Mouse (Mus musculus) c-Kit-positive CD71-positive TER-119-positive erythroid progenitor cells, embryonic 14.5 days (primary cell): ENCODE measurements around the gene Tmem131l.

ENCODE experiments used
- DNase-seq: peaks from one replicate; pipeline ENCODE4 v3.0.0-alpha.2; 2013; ENCODE audit warnings: low spot score

Tmem131l gene

DNA sequence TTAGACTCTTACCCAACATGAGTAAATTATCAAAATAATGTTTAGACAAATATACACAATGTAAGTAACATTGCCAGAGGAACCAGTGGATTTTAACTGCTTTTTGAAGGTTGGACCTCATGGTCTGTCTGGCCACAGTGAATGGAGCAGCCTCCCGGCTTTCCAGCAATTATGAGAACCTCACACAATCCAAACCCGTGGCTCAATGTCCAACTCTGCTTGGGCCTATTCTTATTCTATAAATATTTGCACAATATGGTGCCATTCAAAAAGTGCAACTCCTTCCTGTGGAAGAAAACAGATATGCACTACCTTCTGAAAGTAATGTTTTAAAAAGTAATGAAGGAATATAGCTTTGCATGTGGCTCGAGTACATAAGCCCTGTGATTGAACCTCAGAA is 62.2 kb downstream of the Tmem131l start:
- DNase-seq, result no peak

DNA sequence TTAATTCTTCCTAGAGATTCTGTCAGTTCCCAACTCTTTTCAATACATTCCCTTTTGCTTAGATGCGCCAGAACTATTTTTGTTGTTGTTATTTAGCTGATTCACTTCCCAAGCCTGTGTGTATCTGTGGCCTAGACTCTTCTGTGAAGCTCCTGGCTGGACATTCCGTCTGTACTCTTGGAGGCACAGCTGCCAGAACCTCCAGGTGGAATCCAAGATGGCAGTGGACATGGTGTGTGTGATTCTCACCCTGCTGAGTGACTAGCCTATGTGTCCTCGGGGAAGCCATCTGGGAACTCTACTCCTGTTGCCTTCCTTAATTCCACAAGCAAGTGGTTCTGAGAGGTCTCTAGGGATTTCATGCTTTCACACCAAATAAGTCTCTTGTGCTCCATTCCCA is 63.8 kb downstream of the Tmem131l start:
- no peak for DNase-seq

DNA sequence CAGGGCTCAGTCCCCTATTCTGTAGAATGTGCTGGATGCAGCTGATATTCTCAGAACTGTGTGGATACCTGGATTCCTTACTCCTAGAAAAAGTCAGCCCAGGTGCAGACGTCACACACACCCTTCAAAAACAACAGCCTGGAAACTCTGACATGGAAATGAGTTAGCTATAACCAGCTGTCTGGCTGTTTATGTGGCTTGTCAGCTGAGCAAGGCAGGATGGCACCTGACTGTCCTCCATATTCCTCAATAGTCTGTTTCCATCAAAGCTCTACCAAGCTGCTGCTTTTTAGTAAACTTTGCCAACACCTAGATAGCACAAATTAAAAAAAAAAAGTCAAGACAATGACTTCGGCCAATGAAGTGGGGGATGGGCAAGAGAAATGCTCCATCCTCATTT is 66.6 kb downstream of the Tmem131l start:
- no peak for DNase-seq

DNA sequence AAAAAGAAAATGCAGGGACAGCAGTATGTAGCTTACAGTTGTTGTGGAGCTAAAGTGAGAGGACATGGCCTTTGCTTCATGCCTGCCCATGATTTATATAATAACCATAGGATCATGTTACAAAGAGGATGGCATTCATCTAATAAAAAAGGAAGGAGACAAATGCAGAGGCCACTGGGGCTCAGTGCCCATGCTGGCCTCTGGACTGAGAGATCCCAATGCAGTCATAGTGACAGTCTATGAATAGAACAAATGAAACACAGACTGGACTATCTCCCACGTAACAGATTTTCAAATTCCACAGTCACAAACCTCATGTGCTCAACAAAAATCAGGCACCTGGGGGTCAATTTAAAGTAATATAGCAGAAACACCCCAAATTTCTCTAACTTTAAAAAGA is 69.3 kb downstream of the Tmem131l start:
- DNase-seq, result no peak

DNA sequence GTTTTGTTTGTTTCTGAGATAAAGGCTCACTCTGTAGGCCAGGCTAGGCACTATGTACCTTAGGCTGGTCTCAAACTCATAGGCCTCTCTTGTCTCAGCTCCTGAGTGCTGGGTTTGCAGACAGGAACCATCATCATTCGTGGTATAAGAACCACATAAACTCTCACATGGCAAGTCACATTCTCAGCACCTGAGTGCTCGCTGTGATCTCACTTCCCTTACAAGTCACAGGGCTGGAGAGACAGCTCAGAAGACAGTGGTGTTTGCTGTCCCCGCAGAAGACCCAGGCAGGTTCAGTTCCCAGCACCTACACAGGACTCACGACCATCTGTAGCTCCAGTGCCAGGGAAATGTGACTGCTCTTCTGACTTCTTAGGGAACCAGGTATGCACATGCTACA is 70.9 kb downstream of the Tmem131l start:
- no peak for DNase-seq

DNA sequence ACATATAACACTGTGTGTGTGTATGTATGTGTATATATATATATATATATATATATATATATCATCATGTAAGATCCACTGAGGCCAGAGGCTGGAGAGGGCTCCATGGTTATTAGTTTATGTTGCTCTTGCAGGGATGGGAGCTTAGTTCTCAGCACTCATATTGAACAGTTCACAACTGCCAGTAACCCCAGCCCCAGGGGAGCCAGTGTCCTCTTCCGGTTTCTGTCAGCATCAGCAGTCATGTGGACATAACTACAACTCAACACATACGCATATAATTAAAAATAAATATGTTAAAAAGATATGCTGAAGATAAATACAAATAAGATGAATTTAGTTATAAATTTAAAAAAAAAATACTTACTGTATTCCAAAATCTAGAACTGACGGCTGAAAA is 72.2 kb downstream of the Tmem131l start:
- no peak for DNase-seq

DNA sequence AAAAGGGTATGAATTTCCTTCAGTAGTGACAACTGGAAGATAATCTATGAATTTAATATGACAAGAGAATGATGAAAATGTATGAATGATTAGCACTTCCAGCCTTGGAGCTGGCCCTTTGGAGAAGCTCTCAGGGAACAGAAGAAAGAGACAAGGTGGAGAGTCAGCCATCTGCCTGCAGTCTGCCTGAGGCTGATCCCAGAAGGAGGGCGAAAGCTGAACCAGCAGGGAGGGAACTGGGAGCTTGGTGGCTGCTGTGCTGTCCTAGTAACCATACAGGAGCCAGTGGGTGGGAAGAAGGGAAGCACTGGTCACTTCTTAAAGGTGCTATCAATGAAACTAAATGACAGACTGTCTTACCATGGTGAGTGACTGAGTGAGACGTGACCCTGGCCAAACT is 74.6 kb downstream of the Tmem131l start:
- DNase-seq, result no peak

DNA sequence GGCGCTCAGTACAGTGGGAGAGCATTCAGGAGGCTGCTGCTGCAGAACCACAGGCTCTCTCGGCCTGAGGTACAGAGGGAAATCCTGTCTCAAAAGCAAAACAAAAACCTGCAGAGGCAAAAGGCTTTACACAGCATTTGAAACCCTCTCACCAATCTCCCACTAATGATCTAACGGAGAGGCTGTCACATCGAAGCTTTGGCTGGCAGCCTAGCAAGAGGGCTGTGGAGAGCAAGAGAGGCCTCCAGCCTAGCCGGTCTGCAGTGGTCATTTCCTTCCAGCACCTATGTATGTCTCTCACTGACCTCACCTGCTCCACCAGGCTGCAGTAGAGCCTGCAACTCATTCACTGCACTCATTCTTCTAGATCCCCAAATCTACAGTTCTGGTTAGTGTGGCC is 76.3 kb downstream of the Tmem131l start:
- DNase-seq, result no peak

DNA sequence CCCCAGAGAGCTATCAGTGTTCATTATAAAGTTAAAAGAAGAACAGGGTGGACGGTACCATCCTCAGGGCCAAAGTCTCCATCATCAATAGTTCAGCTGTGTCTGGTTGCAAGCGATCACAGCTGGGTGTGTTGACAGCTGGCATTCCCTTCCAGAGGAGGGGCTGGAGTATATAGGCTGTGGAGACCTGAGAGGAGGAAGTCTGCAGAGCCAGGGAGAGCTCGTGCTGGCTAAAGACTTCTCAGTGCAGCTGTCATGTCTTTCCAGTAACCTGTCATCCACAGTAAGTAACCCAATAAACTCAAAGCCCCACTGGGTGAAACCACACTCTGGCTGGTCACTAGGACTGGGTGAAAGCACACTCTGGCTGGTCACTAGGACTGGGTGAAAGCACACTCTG is 77.4 kb downstream of the Tmem131l start:
- DNase-seq, result no peak

DNA sequence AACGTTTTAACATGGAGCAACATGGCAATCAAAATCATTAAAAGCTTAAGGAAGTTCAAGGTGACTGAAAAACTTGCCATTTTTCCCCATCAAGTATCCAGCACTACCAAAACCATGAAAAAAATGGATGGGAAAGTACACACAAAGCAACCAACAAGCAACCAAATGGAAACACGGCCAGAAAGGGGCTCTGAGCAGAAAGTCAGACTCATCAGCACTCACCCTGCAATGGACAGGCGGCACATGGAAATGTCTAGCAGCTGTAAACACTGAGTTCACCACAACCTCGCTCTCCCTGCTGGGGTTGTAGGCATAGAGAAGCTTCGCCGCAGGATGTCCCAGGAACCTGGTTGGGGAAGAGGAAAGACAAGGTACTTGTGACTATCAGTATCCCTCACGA is 77.9 kb downstream of the Tmem131l start:
- no peak for DNase-seq

DNA sequence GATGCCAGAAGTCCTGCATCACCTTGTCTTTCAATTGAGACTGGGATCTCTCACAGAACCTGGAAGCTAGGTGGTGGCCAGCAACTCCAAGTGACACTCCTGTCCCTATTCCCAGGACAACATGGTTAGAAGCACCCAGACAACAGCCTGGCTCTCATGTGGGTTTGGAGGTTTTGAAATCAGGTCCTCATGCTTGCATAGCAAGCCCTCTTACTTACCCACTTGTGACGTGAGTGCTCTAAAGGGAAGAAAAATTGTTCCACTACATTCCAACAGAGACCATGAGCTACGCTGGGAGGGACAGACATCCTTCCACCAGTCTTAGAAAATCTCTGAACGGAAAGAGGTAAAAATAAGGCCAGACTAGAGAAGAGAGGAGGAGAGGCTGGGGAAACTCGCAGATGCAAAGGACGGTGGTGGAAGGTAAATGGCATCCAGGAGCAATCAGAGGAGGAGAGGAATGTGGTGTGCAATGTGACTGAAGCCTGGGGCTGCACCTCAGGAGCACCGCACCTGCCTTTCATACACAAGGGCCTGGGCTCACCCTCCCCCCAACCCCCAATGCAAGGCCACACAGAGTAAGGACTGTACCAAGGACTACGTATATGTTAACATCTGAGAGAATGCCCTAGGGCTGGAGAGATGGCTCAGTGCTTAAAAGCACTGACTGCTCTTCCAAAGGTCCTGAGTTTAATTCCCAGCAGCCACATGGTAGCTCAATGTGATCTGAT is 80.9 kb downstream of the Tmem131l start:
- DNase-seq, result no peak

DNA sequence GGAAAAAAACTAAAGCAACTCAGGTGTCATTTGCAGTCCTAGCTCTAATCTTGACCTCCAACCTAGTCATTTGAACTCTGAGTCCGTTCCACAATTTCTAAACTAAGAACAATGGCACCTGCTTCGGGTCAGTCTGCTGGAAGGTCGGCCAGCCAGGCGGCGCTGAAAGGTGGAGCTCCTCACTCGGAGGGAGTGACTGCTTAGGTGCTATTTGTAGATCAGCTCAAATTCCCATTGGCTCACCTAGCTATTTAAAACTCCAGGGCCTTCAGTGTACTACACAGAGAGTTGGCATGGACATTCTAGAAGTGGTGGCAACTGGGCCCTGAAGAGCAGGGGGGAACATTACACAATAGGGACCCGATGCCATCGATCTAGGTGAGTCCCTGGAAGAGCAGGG is 86.1 kb downstream of the Tmem131l start:
- no peak for DNase-seq

DNA sequence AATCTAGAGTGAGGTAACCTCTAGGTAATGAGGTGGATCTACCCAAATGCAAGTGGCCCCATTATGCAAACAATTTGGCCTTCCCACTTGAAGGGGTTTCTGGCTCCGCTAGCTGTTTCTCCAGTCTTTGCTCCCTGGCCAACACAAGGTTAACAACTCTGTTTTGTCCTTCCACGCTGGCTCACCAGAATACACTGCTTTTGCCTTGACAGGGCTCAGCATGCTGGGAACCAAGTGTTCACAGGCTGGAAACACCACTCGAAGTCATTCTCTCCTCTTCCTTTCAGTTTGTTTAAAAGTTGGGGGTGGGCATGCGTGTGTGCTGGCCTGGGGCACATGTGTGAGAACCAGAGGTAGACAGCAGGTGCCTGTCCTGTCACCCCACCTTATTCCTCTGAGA is 91.2 kb downstream of the Tmem131l start:
- no peak for DNase-seq

DNA sequence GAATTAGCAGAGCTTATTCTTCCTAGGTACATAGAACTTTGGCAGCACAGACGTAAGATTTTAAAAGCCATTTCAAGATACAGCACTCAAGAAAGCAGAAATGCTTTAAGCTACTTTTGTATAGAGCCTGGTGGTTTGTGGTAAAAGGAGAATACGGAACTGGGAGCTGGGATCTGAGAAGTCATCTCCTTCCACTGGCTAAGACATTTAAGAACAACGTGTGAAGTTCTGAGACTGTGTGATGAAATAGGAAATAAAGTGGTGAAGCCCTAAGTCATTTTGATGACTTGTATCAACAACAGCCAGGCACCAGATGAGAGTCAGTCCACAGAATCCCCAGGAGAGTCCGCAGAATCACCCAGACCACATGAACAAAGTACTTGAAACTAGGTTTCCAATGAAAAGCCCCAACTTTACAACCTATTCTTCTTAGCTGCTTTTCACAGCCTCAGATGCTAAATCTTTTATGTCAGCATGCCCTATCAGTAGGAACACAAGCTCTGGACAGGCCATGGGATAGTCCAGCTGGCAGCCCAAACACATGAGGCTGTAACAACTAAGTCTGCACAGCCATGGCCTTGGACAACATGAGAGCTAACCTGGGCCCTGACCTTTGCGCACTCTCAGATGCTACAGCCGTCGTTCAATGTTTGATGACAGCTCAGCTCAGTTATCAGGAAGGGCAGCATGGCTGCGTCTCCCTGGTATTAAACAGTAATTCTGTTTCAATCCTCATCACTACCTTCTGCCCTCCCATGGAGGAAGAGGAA is 92.3 kb downstream of the Tmem131l start:
- no peak for DNase-seq

DNA sequence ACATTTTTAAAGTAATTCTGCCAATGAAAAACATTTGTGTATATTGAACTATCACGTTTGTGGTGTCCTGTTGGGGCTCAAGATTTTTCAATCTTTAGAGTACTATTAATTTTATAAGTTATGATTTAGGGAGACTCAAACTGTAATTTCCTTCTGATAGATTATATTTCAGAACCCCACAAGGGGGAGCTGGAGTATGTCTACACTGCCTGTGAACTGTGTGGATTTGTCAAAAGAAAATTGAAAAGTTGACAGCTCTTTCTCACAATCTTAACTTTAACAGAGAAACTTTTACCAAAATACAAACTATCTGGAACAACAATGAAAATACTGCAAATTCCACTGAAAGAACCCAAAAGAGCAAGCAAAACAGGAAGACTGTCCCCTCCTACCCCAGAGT is 93.1 kb downstream of the Tmem131l start:
- peak; percentile 11 for DNase-seq

DNA sequence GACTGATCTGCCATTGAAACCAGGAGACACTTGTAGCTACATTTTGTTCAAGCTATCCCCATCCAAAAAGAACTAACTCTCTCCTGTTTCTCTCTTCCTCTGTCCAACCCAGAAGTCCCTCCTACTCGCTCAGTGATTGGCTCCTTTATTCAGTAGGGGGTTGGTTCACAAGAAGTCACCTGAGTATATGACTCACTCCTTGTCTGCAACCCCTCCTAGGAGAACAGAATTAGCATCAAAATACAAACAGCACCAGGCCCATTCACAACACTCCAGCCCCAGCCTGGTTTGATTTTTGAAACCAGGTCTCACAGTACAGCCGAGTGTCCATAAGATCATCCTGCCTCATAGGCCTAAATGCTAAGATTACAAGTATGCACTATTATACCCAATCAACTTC is 96.3 kb downstream of the Tmem131l start:
- no peak for DNase-seq

DNA sequence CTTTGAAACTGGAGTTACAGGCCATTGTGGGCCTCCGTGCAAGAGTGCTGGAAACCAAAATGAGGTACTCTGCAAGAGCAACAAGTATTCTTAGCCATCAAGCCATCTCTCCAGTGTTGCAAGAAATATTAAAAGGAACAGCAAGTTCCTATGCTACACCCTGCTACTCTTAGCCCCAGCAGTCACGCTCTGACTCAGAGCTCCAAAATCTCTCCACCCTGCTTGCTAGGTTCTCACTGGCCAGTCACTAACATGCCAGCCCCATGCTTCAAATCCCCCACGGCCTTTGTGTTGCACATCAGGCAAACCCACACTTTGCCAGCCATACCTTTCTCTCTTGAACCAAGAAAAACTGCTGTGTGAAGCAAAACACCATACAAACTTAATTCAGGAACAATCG is 96.8 kb downstream of the Tmem131l start:
- no peak for DNase-seq

DNA sequence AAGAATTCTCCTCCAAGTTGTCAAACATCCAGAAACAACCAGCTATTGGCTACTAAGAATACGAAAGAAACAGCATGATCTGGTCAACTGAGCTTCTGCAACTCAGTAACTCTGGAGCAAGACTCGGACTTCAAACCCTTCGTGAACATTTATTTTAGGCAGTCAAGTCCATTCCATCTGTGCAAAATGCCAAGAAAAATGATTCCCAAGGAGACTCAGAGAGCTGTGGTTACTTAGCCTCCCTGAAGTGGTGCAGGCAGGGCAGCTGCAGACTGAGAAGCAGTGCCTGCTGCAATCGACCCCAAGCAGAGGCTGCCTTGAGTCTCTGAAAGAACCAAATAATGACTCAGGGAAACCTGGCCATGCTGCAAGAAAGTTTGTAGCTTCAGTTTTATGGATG is 98.1 kb downstream of the Tmem131l start:
- DNase-seq, result no peak

DNA sequence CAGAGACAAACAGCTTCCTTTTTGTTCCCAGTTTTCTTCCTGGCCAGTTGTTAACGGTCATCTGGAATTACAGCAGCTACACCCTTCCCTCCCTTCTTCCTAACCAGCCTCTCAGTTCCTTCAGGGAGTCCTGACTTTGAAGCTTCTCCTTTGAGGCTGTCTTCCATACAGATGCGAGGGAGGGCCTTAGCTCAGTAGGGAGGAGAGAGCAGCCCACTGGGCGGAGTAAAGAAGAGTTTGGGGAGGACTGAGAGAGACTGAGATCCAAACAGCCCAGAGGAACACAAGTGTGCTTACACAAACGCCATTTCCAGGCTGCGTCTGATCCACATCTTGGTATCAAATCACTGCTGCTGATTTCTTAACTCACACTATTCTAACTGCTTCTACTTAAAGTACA is 101.1 kb downstream of the Tmem131l start:
- DNase-seq, result no peak

DNA sequence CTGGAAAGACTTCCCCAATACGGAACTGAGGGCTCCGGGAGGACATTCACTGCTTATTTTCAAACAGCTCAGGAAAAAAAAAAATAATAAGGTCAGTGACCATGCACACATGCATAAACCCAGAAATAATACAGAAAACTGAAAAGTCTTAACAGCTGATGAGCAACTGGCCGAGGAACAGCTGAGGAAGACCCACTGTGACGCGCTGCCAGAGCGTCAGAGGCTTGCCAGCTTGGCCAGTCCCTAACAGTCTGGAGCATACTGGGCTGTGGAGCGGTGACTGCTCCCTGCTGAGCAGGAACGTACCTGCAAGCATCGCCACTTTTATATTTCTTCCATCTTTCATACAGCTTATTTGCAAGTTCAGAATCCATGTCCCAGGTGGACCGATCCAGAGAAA is 105.5 kb downstream of the Tmem131l start:
- DNase-seq, result no peak

DNA sequence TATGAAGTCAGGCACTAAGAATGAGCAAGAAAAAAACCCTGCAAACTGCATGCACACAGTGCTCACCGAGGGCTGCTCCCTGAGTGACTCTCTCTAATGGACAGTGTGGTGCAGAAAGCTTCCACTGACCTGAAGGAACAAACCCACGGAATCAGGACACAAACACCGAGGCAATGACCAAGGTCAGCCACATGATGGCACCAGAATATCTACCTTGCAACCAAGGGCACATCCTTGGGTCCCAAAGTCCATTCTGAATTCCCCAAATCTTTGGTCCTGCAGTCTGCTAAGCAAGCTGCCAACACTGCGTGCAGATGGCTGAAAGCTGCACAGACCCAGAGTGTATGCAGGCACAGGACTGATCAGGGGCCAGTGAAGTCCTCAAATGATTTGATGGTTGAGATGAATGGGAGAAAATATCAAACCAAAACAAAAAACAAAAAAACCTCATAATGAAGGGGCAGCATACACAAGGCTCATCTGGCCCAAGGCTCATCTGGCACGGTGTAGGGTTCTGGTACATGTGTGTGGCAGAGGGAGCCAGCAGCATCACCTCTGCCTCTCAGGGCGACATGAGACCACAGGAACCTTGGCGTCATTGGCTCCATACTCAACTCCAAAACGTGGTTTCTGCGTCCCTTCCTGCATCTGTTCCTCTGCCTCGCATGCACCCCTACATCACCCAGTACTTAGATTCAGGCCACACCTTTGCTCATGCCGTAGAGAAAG is 124.0 kb downstream of the Tmem131l start:
- peak; percentile 8 for DNase-seq

DNA sequence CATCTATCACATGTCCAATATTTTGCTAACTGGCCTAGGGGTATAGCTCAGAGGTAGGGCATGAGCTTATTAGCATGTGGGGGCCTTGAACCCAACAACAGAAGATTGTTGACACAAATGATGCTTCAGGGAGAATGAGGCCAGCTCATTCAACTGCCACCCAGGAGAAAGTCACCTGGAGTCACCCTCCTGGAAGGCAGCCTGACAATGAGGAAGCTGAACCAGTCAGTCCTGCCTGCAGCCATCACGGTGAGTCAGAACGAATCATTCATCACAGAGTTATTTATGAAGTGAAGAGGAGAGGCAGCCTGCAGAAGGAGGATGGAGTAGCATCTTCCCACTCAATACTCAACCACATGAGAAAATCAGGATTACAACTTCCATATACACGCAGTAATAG is 124.9 kb downstream of the Tmem131l start:
- no peak for DNase-seq

DNA sequence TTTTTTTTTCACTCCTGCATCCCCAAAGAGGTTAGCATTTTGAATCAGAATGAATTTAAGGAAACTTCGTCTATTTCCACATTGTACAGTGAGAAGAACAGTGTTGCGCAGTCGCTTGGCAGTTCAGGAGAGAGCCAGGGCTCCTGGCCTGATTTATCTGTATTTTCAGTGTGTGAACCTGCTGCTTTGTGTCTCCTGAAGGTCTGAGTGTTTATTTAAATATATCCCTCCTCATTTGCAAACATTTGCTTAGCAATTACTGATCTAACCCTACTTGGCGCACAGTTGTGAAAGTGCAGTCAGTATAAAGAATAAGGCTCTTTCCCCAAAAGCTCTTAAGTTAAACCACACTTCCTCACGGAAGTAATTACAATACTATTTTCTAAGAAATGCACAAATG is 129.3 kb downstream of the Tmem131l start:
- no peak for DNase-seq
